Mouse (Mus musculus) right cerebral cortex, postnatal 25 days (tissue): Measurements from ENCODE around the gene Tet3.

Source experiments
- DNase-seq: peaks from one replicate; pipeline ENCODE4 v3.0.0; 2022

The Tet3 gene

GRCm38 (mm10) chr6:83322794-83323193, 136.1 kb downstream of the Tet3 start:
- no peak for DNase-seq

- DNase-seq: no peak
Observed at GRCm38 (mm10) chr6:83321927-83322326, 137.0 kb downstream of the Tet3 start.

- DNase-seq: peak; percentile 91
Observed at GRCm38 (mm10) chr6:83317108-83317741, 141.7 kb downstream of the Tet3 start.

GRCm38 (mm10) chr6:83316022-83316421, 142.9 kb downstream of the Tet3 start:
- no peak for DNase-seq

DNA sequence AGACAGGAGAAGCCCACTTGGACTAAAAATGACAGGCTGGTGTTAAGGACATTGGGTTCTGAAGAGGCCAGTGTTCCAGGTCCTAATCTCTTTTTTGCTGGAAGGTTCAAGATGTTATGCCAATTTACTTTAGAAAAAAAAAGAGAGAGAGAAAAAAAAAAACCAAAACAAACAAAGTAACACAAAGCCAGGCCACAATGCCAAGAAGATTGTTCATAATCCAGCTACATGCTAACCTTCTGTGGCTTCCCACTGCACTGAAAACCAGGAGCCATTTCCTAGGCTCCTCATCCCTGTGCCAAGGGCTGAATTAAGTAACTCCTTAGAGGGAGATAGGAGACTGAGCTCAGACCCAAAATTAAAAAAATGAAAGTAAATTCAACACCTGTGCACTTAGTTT, 143.6 kb downstream of the Tet3 start:
- no peak for DNase-seq

DNA sequence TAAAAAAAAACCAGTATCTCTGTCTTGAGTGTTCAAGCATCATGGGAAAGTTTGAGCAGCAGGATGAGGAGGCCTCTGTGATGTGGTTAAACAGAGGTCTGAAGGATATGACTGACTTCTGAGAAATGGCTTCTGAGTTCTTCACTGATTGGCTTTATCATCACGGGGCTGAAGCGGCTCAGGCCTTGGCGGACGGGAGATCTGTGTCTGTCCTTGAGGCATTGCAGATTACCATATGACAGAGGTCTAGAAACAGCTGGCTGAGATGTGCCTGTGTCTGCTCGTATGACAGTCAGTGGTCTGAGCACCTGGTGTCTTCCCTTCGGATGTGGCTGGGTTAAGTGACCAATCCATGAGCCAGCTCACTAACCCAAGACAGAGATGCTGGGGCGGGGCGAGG, 146.4 kb downstream of the Tet3 start:
- DNase-seq: no peak
